7 mouse cellular contexts compared by ENCODE assay signal in genomic region chr4:117885994-117886393, GRCm38 (mm10). TPM values are rescaled to one million over a fixed set of nuclear protein-coding genes. Genes with fewer than 3 reads are reported as not detected.
DNase-seq lines count a peak whose midpoint lies in the region; ATAC-seq and TF ChIP-seq lines count a peak whose summit lies in the region.

No protein-coding gene starts in this region.

- TF ChIP-seq POLR2A in olfactory bulb, adult 2 months (IDR thresholded peaks at IDR 0.05; ENCODE audit: insufficient read depth, low read depth, low read length) = no peak

- no peak for ATAC-seq in lung, embryonic 14.5 days (ENCODE audit: insufficient read depth)
- no peak for ATAC-seq in limb, embryonic 11.5 days (ENCODE audit: insufficient number of reproducible peaks, low FRiP score, low TSS enrichment, low read depth)
- no peak for ATAC-seq in megakaryocyte-erythroid progenitor cell, adult 5-6 weeks (replicated peaks; ENCODE audit: low FRiP score, low TSS enrichment, poor library complexity, severe bottlenecking)

- DNase-seq in lung, embryonic 14.5 days = no peak
- DNase-seq in lung, adult 18-20 months = no peak
- no peak for DNase-seq in forebrain, embryonic 10.5 days (ENCODE audit: extremely low spot score, low spot score)
- no peak for DNase-seq in limb, embryonic 11.5 days (ENCODE audit: low spot score)
- DNase-seq in right cerebral cortex, postnatal 4 days = no peak

- H3K9ac ChIP-seq in lung, embryonic 14.5 days = no peak overlapping the region; the same call in 1 of the 2 replicates
- no peak overlapping the region for H3K9ac ChIP-seq in limb, embryonic 11.5 days (ENCODE audit: low read length)

- H3K27ac ChIP-seq in lung, embryonic 14.5 days (ENCODE audit: low read depth) = no peak overlapping the region
- no peak overlapping the region for H3K27ac ChIP-seq in forebrain, embryonic 10.5 days
- H3K27ac ChIP-seq in limb, embryonic 11.5 days (replicated peaks; ENCODE audit: low read depth, low read length) = no peak overlapping the region
- H3K27ac ChIP-seq in olfactory bulb, adult 2 months (ENCODE audit: insufficient read depth, low read depth, low read length) = no peak overlapping the region

- peaks cover 8% of the 10 kb centered on the region for H3K4me1 ChIP-seq in lung, embryonic 14.5 days (ENCODE audit: insufficient read depth)
- peaks cover 64% of the 10 kb centered on the region for H3K4me1 ChIP-seq in forebrain, embryonic 10.5 days
- peaks cover 16% of the 10 kb centered on the region; the same call in 1 of the 2 replicates for H3K4me1 ChIP-seq in limb, embryonic 11.5 days (ENCODE audit: control insufficient read depth, insufficient read depth, low read length)
- H3K4me1 ChIP-seq in olfactory bulb, adult 2 months (ENCODE audit: control insufficient read depth, insufficient read depth, low read length) = peaks cover 39% of the 10 kb centered on the region

- WGBS in lung, embryonic 14.5 days = 78% methylated on average over 9 of the region's 9 CpGs
- WGBS in forebrain, embryonic 10.5 days = 84% methylated on average over 9 of the region's 9 CpGs
- WGBS in limb, embryonic 11.5 days = 88% methylated on average over 9 of the region's 9 CpGs
- 72% methylated on average over 9 of the region's 9 CpGs for WGBS in olfactory bulb, adult 2 months

- TF ChIP-seq CTCF in lung, embryonic 14.5 days (IDR thresholded peaks at IDR 0.05; ENCODE audit: low read depth) = no peak
- no peak for TF ChIP-seq CTCF in olfactory bulb, adult 2 months (IDR thresholded peaks at IDR 0.05; ENCODE audit: insufficient read depth, low read depth, low read length)

- no peaks in the 10 kb centered on the region for H3K27me3 ChIP-seq in lung, embryonic 14.5 days (ENCODE audit: insufficient read depth, low read length)
- H3K27me3 ChIP-seq in forebrain, embryonic 10.5 days (ENCODE audit: poor library complexity, severe bottlenecking) = no peaks in the 10 kb centered on the region
- no peaks in the 10 kb centered on the region for H3K27me3 ChIP-seq in limb, embryonic 11.5 days (ENCODE audit: control insufficient read depth, insufficient read depth, low read length)

- peaks cover 28% of the 10 kb centered on the region for H3K36me3 ChIP-seq in lung, embryonic 14.5 days (ENCODE audit: insufficient read depth)
- H3K36me3 ChIP-seq in forebrain, embryonic 10.5 days (replicated peaks) = peaks cover 53% of the 10 kb centered on the region
- peaks cover 15% of the 10 kb centered on the region for H3K36me3 ChIP-seq in limb, embryonic 11.5 days (ENCODE audit: control insufficient read depth, insufficient read depth, low read length)

- no peaks in the 10 kb centered on the region for H3K9me3 ChIP-seq in lung, embryonic 14.5 days (ENCODE audit: low read depth, low read length)
- no peaks in the 10 kb centered on the region for H3K9me3 ChIP-seq in forebrain, embryonic 10.5 days
- no peaks in the 10 kb centered on the region for H3K9me3 ChIP-seq in limb, embryonic 11.5 days (ENCODE audit: control insufficient read depth, low read length)

- H3K4me3 ChIP-seq in lung, embryonic 14.5 days (ENCODE audit: low read depth, low read length) = peak overlapping the region; percentile 95
- peak overlapping the region; percentile 69 for H3K4me3 ChIP-seq in forebrain, embryonic 10.5 days
- peak overlapping the region; percentile 89; the same call in 1 of the 2 replicates for H3K4me3 ChIP-seq in limb, embryonic 11.5 days (ENCODE audit: low read depth, low read length)
- peak overlapping the region; percentile 88 for H3K4me3 ChIP-seq in olfactory bulb, adult 2 months (ENCODE audit: insufficient read depth, low read depth, low read length)

- H3K4me2 ChIP-seq in lung, embryonic 14.5 days = peak overlapping the region; percentile 97
- H3K4me2 ChIP-seq in limb, embryonic 11.5 days (ENCODE audit: low read depth, severe bottlenecking) = peak overlapping the region; percentile 95; the same call in 1 of the 2 replicates

RNA-seq across cellular contexts. Expression of gene Atp6v0b, which starts 1.1 kb away (rescaled TPM):
- 139 and 150 TPM in 2 replicates for polyA plus RNA-seq in lung, embryonic 14.5 days (2014; fragmentation: Nextera tagmentation; extraction: Ambion mirVana)
- 160 and 166 TPM in 2 replicates for polyA plus RNA-seq in forebrain, embryonic 10.5 days (2016; fragmentation: Nextera tagmentation; extraction: Ambion mirVana)
- polyA plus RNA-seq in limb, embryonic 11.5 days (2014; fragmentation: Nextera tagmentation; extraction: Ambion mirVana) = 143 and 158 TPM in 2 replicates
- polyA plus RNA-seq in olfactory bulb, adult 2 months (2012; ENCODE audit: insufficient read depth, insufficient read length, low replicate concordance, missing spikeins) = not detected in 2 replicates
- total RNA-seq in megakaryocyte-erythroid progenitor cell, adult 5-6 weeks (2014; fragmentation: Nextera tagmentation) = 164 and 195 TPM in 2 replicates
- 40.6 and 60.1 TPM in 2 replicates for total RNA-seq in megakaryocyte-erythroid progenitor cell, adult 5-6 weeks (2017)

RNA-seq across cellular contexts. Expression of gene B4galt2, which starts 2.7 kb away (rescaled TPM):
- polyA plus RNA-seq in lung, embryonic 14.5 days (2014; fragmentation: Nextera tagmentation; extraction: Ambion mirVana) = 27.6 and 31.8 TPM in 2 replicates
- 20.9 and 21.8 TPM in 2 replicates for polyA plus RNA-seq in forebrain, embryonic 10.5 days (2016; fragmentation: Nextera tagmentation; extraction: Ambion mirVana)
- polyA plus RNA-seq in limb, embryonic 11.5 days (2014; fragmentation: Nextera tagmentation; extraction: Ambion mirVana) = 26.7 and 30.1 TPM in 2 replicates
- polyA plus RNA-seq in olfactory bulb, adult 2 months (2012; ENCODE audit: insufficient read depth, insufficient read length, low replicate concordance, missing spikeins) = not detected in 2 replicates
- not detected in 2 replicates for total RNA-seq in megakaryocyte-erythroid progenitor cell, adult 5-6 weeks (2014; fragmentation: Nextera tagmentation)
- total RNA-seq in megakaryocyte-erythroid progenitor cell, adult 5-6 weeks (2017) = 2.8 TPM in 1 of 2 replicates, not detected in the other

RNA-seq across cellular contexts. Expression of gene Dph2, which starts 5.8 kb away (rescaled TPM):
- 21.4 and 21.7 TPM in 2 replicates for polyA plus RNA-seq in lung, embryonic 14.5 days (2014; fragmentation: Nextera tagmentation; extraction: Ambion mirVana)
- polyA plus RNA-seq in forebrain, embryonic 10.5 days (2016; fragmentation: Nextera tagmentation; extraction: Ambion mirVana) = 29.1 and 29.3 TPM in 2 replicates
- 21.2 and 22.2 TPM in 2 replicates for polyA plus RNA-seq in limb, embryonic 11.5 days (2014; fragmentation: Nextera tagmentation; extraction: Ambion mirVana)
- not detected in 2 replicates for polyA plus RNA-seq in olfactory bulb, adult 2 months (2012; ENCODE audit: insufficient read depth, insufficient read length, low replicate concordance, missing spikeins)
- total RNA-seq in megakaryocyte-erythroid progenitor cell, adult 5-6 weeks (2014; fragmentation: Nextera tagmentation) = 12.8 and 24.7 TPM in 2 replicates
- total RNA-seq in megakaryocyte-erythroid progenitor cell, adult 5-6 weeks (2017) = 11.7 and 12.6 TPM in 2 replicates

RNA-seq across cellular contexts. Expression of gene Ccdc24, which starts 13.6 kb away (rescaled TPM):
- polyA plus RNA-seq in lung, embryonic 14.5 days (2014; fragmentation: Nextera tagmentation; extraction: Ambion mirVana) = 1.0 and 1.3 TPM in 2 replicates
- 1.2 TPM in 2 replicates for polyA plus RNA-seq in forebrain, embryonic 10.5 days (2016; fragmentation: Nextera tagmentation; extraction: Ambion mirVana)
- polyA plus RNA-seq in limb, embryonic 11.5 days (2014; fragmentation: Nextera tagmentation; extraction: Ambion mirVana) = 1.0 and 1.6 TPM in 2 replicates
- polyA plus RNA-seq in olfactory bulb, adult 2 months (2012; ENCODE audit: insufficient read depth, insufficient read length, low replicate concordance, missing spikeins) = not detected in 2 replicates
- total RNA-seq in megakaryocyte-erythroid progenitor cell, adult 5-6 weeks (2014; fragmentation: Nextera tagmentation) = not detected in 2 replicates
- not detected in 2 replicates for total RNA-seq in megakaryocyte-erythroid progenitor cell, adult 5-6 weeks (2017)

RNA-seq across cellular contexts. Expression of gene Ipo13, which starts 28.8 kb away (rescaled TPM):
- 39.2 and 44.2 TPM in 2 replicates for polyA plus RNA-seq in lung, embryonic 14.5 days (2014; fragmentation: Nextera tagmentation; extraction: Ambion mirVana)
- polyA plus RNA-seq in forebrain, embryonic 10.5 days (2016; fragmentation: Nextera tagmentation; extraction: Ambion mirVana) = 63.2 and 67.3 TPM in 2 replicates
- polyA plus RNA-seq in limb, embryonic 11.5 days (2014; fragmentation: Nextera tagmentation; extraction: Ambion mirVana) = 41.3 and 41.7 TPM in 2 replicates
- 213 TPM in 1 of 2 replicates, not detected in the other for polyA plus RNA-seq in olfactory bulb, adult 2 months (2012; ENCODE audit: insufficient read depth, insufficient read length, low replicate concordance, missing spikeins)
- 18.4 and 23.4 TPM in 2 replicates for total RNA-seq in megakaryocyte-erythroid progenitor cell, adult 5-6 weeks (2014; fragmentation: Nextera tagmentation)
- total RNA-seq in megakaryocyte-erythroid progenitor cell, adult 5-6 weeks (2017) = 6.4 and 7.8 TPM in 2 replicates

Comparison
In these comparisons a context has a peak if more than half of its experiments do, and no peak if none do; other contexts are left out.
1. RNA of gene B4galt2, which starts 2.7 kb away (polyA plus RNA-seq): 27.6 to 31.8 TPM in lung, embryonic 14.5 days, 26.7 to 30.1 TPM in limb, embryonic 11.5 days and 20.9 to 21.8 TPM in forebrain, embryonic 10.5 days; not detected in olfactory bulb, adult 2 months; every median in the first group is over 10 times any median in the second.
2. RNA of gene Dph2, which starts 5.8 kb away (polyA plus RNA-seq): 29.1 to 29.3 TPM in forebrain, embryonic 10.5 days, 21.4 to 21.7 TPM in lung, embryonic 14.5 days and 21.2 to 22.2 TPM in limb, embryonic 11.5 days; not detected in olfactory bulb, adult 2 months; every median in the first group is over 10 times any median in the second.
3. Peak in every context shown above with its lines, with median percentiles within 50 percentile points of each other: H3K4me3 ChIP-seq.